Mouse (Mus musculus) liver, embryonic 11.5 days (tissue): ENCODE data around the gene Vmn1r62. TPM values are rescaled to one million over a fixed set of nuclear protein-coding genes. Genes with fewer than 3 reads are reported as not detected.
"Not testable (repeated sequence)": the region's sequence is repeated elsewhere in the genome, so short reads cannot be mapped to it uniquely, and the experiment has no call there.

Experiments used
- ATAC-seq: fragments of 200-750 bp; cut with Nextera tagmentation; replicated peaks from 2 replicates; pipeline ENCODE4 v1.8.0; 2017; ENCODE audit warnings: moderate number of reproducible peaks, mild to moderate bottlenecking, moderate TSS enrichment, moderate library complexity; ENCODE audit not compliant: low FRiP score
- DNase-seq: peaks from one replicate; pipeline ENCODE4 v3.0.0-alpha.2; 2017; ENCODE audit warnings: low spot score
- H3K27ac ChIP-seq: fragments of 300-500 bp; sonication (generic); 2 replicates; pipeline ENCODE4 v1.5.1; 2014; ENCODE audit warnings: mild to moderate bottlenecking, low read depth, low read length, control low read depth
- H3K27me3 ChIP-seq: fragments of 300-500 bp; sonication (generic); replicated peaks from 2 replicates; pipeline ENCODE4 v1.6.1; 2014; ENCODE audit warnings: low read length, mixed read lengths; ENCODE audit not compliant: control insufficient read depth, insufficient read depth
- H3K36me3 ChIP-seq: fragments of 300-500 bp; sonication (generic); 2 replicates; pipeline ENCODE4 v1.6.1; 2014; ENCODE audit warnings: mild to moderate bottlenecking, low read length, moderate library complexity, mixed read lengths; ENCODE audit not compliant: control insufficient read depth, insufficient read depth
- H3K4me1 ChIP-seq: fragments of 300-500 bp; sonication (generic); replicated peaks from 2 replicates; pipeline ENCODE4 v1.6.1; 2014; ENCODE audit warnings: low read length, mixed read lengths; ENCODE audit not compliant: control insufficient read depth, insufficient read depth
- H3K4me2 ChIP-seq: fragments of 300-500 bp; sonication (generic); 2 replicates; pipeline ENCODE4 v1.6.1; 2014; ENCODE audit warnings: mild to moderate bottlenecking, control low read depth, moderate library complexity
- H3K4me3 ChIP-seq: fragments of 300-500 bp; sonication (generic); 2 replicates; pipeline ENCODE4 v1.5.1; 2014; ENCODE audit warnings: low read depth, low read length, control low read depth
- H3K9ac ChIP-seq: fragments of 300-500 bp; sonication (generic); 2 replicates; pipeline ENCODE4 v1.6.1; 2014; ENCODE audit warnings: low read depth, low read length, control low read depth
- H3K9me3 ChIP-seq: fragments of 300-500 bp; sonication (generic); 2 replicates; pipeline ENCODE4 v1.6.1; 2016; ENCODE audit warnings: low read length, inconsistent platforms, mixed read lengths; ENCODE audit not compliant: control insufficient read depth
- WGBS: fragments of 180-500 bp; shearing (Covaris S2); extraction: QIAGEN DNeasy Blood & Tissue Kit; methylation state at CpG from one replicate; pipeline ENCODE4 v1.1.7; 2014; 5-methylcytosine and 5-hydroxymethylcytosine counted together
- polyA plus RNA-seq: library from polyadenylated mRNA; unstranded; fragments of >200 nt; fragmentation: Nextera tagmentation; extraction: Ambion mirVana; gene quantifications from 2 replicates; pipeline ENCODE4 v1.2.1, GENCODE M21; 2014

The Vmn1r62 gene
- polyA plus RNA-seq: not detected in 2 replicates

GRCm38 (mm10) chr7:5673331-5673730 is at the start of gene Vmn1r62:
Gene Vmn1r62, plus strand, starts transcription at chr7:5673631.
- not testable (repeated sequence) for H3K36me3 ChIP-seq, H3K4me2 ChIP-seq, H3K27ac ChIP-seq, H3K4me1 ChIP-seq, H3K9me3 ChIP-seq, H3K9ac ChIP-seq, H3K27me3 ChIP-seq, H3K4me3 ChIP-seq, ATAC-seq, DNase-seq
- no CpG with 5 or more reads among the region's 1 CpGs for WGBS

Other genes with a start within 250 kb of the Vmn1r62 start
- not detected in 2 replicates for gene Vmn1r59, start 216.9 kb upstream of the Vmn1r62 start, polyA plus RNA-seq
- not detected in 2 replicates for gene Vmn2r28, start 179.7 kb upstream of the Vmn1r62 start, polyA plus RNA-seq
- not detected in 2 replicates for gene Vmn1r60, start 126.3 kb upstream of the Vmn1r62 start, polyA plus RNA-seq
- gene Vmn1r61, start 60.3 kb upstream of the Vmn1r62 start, polyA plus RNA-seq: not detected in 2 replicates
- gene Vmn1r63, start 131.8 kb downstream of the Vmn1r62 start, polyA plus RNA-seq: not detected in 2 replicates
- not detected in 2 replicates for gene Vmn1r64, start 210.9 kb downstream of the Vmn1r62 start, polyA plus RNA-seq